Mouse (Mus musculus) cerebellum, adult 2 months (tissue): ENCODE measurements around the gene Capn5. TPM values are rescaled to one million over a fixed set of nuclear protein-coding genes. Genes with fewer than 3 reads are reported as not detected.
A peak's percentile ranks its signal among the peaks of the same experiment; 100 is the strongest.

Experiments used
- DNase-seq, 2 experiments: peaks; one replicate each; pipeline ENCODE4 v3.0.0; 2021
- H3K27ac ChIP-seq: fragments of 200-500 bp; 2 replicates; pipeline ENCODE4 v1.5.1; 2012; ENCODE audit warnings: low read length, control low read depth, inconsistent platforms; ENCODE audit not compliant: insufficient read depth
- H3K27me3 ChIP-seq: fragments of 200-500 bp; 2 replicates; pipeline ENCODE4 v1.6.1; 2012; ENCODE audit warnings: inconsistent platforms, mild to moderate bottlenecking, low read length, moderate library complexity; ENCODE audit not compliant: control insufficient read depth, insufficient read depth
- H3K4me1 ChIP-seq: fragments of 200-500 bp; 2 replicates; pipeline ENCODE4 v1.6.1; 2011; ENCODE audit warnings: low read length; ENCODE audit not compliant: control insufficient read depth, insufficient read depth
- H3K4me3 ChIP-seq: fragments of 200-500 bp; replicated peaks from 2 replicates; pipeline ENCODE3; 2011; ENCODE audit warnings: mild to moderate bottlenecking, low read depth, low read length, control low read depth; ENCODE audit not compliant: insufficient read depth
- CTCF ChIP-seq: fragments of 200-500 bp; IDR thresholded peaks from 2 replicates; pipeline ENCODE4 v1.5.1; 2011; ENCODE audit warnings: low read depth, mild to moderate bottlenecking, control low read depth, low read length, moderate library complexity, borderline replicate concordance; ENCODE audit not compliant: insufficient read depth
- POLR2A ChIP-seq: fragments of 200-500 bp; IDR thresholded peaks from 2 replicates; pipeline ENCODE4 v1.6.1; 2011; ENCODE audit warnings: low read length, control low read depth, borderline replicate concordance; ENCODE audit not compliant: insufficient read depth
- WGBS: fragments of 180-500 bp; shearing (Covaris S2); methylation state at CpG from one replicate; pipeline ENCODE4 v1.1.7; 2018; 5-methylcytosine and 5-hydroxymethylcytosine counted together
- polyA plus RNA-seq: library from polyadenylated mRNA; depleted of rRNA; stranded (reverse); fragments of >200 nt; gene quantifications from 2 replicates; pipeline ENCODE4 v1.2.3, GENCODE M21; 2012

Gene Capn5
- polyA plus RNA-seq, 1 experiment: 20.9 TPM

DNA sequence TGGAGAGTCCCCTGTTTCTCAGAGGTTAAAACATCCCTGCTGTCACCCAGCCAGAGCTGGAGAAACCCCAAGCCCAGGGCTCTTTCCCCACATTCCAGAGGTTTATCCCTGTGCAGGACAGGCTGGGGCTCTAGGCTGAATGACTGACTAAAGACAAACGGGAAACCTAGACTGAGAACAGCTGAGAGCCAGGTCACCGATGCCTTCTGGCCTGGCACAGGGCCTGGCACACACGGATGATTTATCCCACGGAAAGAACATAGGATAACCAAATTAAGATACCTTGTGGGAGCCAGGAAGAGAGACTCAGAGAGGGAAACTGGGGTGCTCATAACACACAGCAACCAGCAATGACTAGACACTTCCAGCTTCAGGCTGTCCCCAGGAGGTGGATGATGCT, 68.3 kb downstream of the Capn5 start:
- peak overlapping the region; percentile 76; the same call in 1 of the 2 replicates for H3K27ac ChIP-seq
- H3K4me1 ChIP-seq: peaks cover 34% of the 10 kb centered on the region
- no peaks in the 10 kb centered on the region for H3K27me3 ChIP-seq
- DNase-seq: peak; percentile 68 to 76
- TF ChIP-seq CTCF (no peak), POLR2A (no peak)
- WGBS: 7% methylated on average over 4 of the region's 4 CpGs
- no peak overlapping the region for H3K4me3 ChIP-seq

DNA sequence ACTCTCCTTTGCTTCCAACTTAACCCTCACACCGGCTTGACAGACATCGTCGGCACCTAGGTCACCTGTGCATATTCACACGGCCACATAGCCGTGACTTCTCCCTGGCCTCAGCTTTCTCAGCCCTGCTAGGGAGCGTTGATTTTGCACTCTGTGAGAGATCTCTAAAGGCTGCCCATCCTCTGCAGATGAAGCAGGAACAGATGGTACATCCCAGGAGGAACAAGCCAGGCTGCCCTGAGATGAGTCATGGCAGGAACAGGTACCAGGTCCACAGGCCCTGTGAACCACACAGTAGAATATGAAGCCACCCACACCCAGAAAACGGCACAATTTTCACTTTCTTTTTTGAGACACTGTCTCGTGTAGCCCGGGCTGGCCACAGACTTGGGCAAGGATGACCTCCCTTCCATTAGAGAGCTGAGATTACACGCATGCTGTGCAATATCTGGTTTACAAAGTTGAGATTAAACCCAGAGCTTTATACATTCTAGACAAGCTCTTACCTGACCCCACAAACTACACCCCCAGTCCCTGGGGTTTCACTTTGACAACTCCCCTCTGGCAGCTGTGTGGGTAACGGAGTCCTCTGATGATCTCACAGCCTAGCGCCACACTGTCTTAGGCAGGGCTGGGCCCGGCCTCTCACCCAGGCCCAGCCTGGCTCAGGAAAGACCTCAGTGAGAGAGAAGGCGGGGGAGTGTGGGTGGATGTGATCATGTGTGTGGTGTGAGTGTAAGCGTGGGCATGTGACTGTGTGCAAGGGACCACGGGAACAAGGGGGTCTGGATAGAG, 69.2 kb downstream of the Capn5 start:
- peak overlapping the region; percentile 94 for H3K27ac ChIP-seq
- peak; percentile 78 to 92 for DNase-seq
- WGBS: 36% methylated on average over 16 of the region's 16 CpGs
- TF ChIP-seq CTCF: no peak
- TF ChIP-seq POLR2A: peak; percentile 39; the same call in 1 of the 2 replicates
- H3K27me3 ChIP-seq: no peaks in the 10 kb centered on the region
- no peak overlapping the region for H3K4me3 ChIP-seq
- peaks cover 37% of the 10 kb centered on the region for H3K4me1 ChIP-seq

DNA sequence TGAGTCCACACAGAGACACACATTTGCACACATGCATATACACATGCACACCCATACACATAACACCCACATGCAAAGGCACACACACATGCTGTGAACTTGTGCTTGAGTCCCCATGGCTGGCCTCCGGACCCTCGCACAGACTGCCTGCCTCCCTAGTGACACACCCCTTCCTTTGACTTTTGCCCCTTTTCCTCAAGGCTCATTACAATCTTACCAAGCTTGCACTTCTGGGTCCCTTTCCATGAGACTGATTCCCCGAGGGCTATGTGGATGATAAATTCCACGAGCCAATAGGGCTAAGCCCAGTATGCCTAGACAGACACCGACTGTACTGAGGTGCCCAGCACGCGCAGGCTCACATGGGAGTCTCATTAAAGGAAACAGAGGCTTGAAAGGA, 71.8 kb downstream of the Capn5 start:
- H3K4me1 ChIP-seq: peaks cover 46% of the 10 kb centered on the region
- H3K27me3 ChIP-seq: no peaks in the 10 kb centered on the region
- no peak overlapping the region for H3K4me3 ChIP-seq
- WGBS: 88% methylated on average over 7 of the region's 7 CpGs
- no peak for DNase-seq
- no peak overlapping the region for H3K27ac ChIP-seq
- no peak for TF ChIP-seq CTCF
- no peak for TF ChIP-seq POLR2A

DNA sequence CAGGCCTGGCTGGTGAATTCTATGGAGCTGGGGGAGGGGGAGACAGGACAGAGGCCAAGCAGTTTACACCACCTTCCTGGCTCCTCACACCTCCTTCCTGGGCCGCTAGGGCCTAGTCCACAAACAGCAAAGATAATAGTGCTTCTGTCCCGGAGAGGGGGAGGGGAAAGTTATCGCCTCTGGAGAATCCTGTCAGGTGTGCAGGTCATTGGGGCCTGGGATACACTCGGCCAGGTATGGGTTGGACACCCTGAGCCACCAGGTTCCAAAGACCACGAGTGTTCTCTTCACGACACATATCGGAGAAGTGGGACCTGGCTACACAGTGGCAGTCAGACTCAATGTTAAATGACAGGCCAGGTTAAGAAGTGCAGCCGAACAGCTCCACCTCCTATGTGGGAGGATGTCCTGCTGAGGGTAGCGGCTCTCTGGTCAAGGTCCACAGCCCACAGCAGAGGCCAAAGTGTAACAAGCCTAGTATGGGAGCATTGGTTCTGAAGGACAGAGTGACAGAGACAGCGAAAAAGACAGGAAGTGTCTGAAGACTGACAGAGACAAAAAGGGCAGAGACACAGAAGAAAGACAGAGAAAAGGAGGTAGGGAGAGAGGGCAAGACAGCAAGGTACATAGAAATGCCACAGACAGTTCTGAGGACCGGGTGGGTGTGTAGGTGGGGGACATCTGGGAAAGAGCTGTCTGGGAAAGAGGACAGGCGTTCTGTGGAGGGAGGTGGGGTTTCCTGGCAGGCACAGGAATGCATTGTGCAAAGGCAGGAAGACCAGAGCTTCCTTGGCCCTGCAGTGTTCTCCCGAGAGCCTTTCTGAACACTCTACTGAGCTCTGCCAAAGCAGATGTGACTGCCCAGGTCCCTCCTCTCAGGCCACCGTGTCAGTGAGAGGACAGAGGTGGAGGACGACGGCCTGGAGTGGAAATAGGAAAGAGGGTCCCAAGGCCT, 73.3 kb downstream of the Capn5 start:
- DNase-seq: peak in 1 of 2 experiments; percentile 28
- WGBS: 67% methylated on average over 16 of the region's 16 CpGs
- TF ChIP-seq CTCF (no peak), POLR2A (no peak)
- peaks cover 35% of the 10 kb centered on the region for H3K4me1 ChIP-seq
- H3K27me3 ChIP-seq: no peaks in the 10 kb centered on the region
- H3K27ac ChIP-seq: no peak overlapping the region
- no peak overlapping the region for H3K4me3 ChIP-seq

DNA sequence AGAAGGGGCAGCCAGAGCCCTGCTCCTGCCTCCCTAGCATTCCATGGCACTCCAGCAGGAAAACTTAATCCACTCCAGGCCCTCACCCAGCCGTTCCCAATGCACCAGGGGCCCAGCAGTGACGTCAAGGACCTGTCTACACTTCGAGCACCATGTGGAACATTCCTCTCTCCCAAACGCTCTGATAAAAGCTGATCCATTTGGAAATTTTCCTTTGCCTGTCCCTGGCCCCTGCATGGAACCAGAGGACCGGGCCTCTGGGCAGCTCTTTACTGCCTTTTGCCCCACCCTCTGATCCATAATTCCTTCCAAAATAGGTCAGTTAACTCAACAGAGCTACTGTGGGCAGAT, 74.2 kb downstream of the Capn5 start:
- H3K27me3 ChIP-seq: no peaks in the 10 kb centered on the region
- TF ChIP-seq POLR2A: no peak
- TF ChIP-seq CTCF: no peak
- DNase-seq: no peak

DNA sequence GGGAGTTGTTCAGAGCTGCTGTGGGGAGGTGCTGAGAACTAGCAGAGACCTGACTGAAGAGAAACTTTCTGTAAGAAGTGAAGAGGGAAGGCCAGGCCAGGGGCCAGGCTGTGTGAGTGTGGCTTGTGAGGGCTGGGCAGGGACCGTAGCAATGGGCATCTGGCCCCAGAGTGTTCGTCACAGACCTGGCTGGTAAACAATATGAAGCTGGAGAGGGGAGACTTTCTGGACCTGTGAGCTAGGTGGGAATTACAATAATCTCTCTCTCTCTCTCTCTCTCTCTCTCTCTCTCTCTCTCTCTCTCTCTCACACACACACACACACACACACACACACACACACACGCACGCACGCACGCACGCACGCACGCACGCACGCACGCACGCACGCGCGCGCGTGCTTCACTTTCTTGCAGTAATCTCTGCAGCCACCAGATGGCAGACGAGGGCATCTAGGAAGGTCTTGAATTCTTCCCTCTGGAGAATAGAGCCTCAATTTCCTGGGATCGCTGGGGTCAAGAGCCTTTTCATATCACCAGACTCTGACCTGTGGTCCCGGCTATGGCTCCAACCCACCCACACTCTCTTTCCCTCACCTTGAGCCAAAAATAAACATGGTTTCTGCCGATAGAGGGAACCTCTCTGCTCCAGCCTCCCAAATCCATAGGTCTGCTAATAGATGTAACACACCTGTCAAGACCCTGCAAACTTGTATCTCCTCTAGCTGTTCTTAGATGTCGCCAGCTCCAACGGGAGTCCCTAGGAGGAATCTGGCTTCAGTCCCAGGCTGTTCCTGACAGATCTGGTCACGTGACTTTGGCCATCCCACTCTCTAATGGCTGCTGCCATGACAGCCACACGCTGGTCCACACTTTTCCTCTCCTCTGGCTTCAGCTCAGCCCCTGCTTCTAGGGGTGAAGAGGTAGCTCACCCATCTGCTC, 74.8 kb downstream of the Capn5 start:
- no peaks in the 10 kb centered on the region for H3K27me3 ChIP-seq
- 3% methylated on average over 26 of the region's 26 CpGs for whole genome bisulfite sequencing
- H3K27ac ChIP-seq: peak overlapping the region; percentile 83
- peak overlapping the region; percentile 66 for H3K4me3 ChIP-seq
- TF ChIP-seq CTCF (peak; percentile 61), POLR2A (no peak)
- peak; percentile 81 to 90 for DNase-seq
- H3K4me1 ChIP-seq: peaks cover 21% of the 10 kb centered on the region

More for the DNA sequence above, 74.2 kb downstream of the Capn5 start:
- Histone ChIP-seq H3K4me3 (no peak overlapping the region), H3K27ac (0 out of 2 replicates have a peak overlapping the region, but pooled peaks have one; percentile 6), H3K4me1 (peaks cover 28% of the 10 kb centered on the region)
- WGBS: 69% methylated on average over 5 of the region's 5 CpGs

DNA sequence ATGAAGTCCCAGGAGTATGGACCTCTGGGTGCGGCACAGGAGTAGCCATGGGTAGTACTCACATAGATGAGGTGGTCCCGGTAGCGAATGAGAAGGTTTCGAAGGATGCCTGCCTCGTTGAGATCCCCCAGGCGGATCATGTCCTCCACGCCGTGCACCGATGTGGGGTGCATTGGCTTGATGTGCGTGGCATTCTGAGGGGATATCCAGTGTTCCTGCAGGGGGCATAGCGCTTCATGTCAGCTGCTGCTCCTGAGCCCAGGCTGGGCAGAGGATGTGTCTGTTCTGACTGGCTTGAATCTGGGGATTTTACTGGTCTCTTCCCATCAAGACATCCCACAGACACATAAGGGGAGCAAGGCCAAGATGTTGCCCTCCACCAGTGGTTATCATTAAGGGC, 75.6 kb downstream of the Capn5 start:
- Histone ChIP-seq H3K4me3 (no peak overlapping the region), H3K27ac (no peak overlapping the region), H3K27me3 (no peaks in the 10 kb centered on the region), H3K4me1 (peaks cover 14% of the 10 kb centered on the region; the same call in 1 of the 2 replicates)
- no peak for DNase-seq
- TF ChIP-seq POLR2A (no peak), CTCF (no peak)
- 93% methylated on average over 11 of the region's 11 CpGs for WGBS
